Mouse (Mus musculus) G1E (cell line): Measurements from ENCODE around the gene Polr2l.

Experiments
- CTCF ChIP-seq: IDR thresholded peaks from 2 replicates; pipeline ENCODE4 v1.5.1; 2012; ENCODE audit warnings: low read depth, low read length, inconsistent platforms, mixed read lengths
- GATA1 ChIP-seq: IDR thresholded peaks from 2 replicates; pipeline ENCODE4 v1.6.1; 2012; ENCODE audit warnings: borderline replicate concordance, low read length, inconsistent platforms, mixed read lengths
- POLR2AphosphoS5 ChIP-seq: IDR thresholded peaks from 2 replicates; pipeline ENCODE4 v1.6.1; 2012; ENCODE audit warnings: low read depth, low read length, inconsistent platforms; ENCODE audit not compliant: insufficient replicate concordance

- no peak for TF ChIP-seq POLR2AphosphoS5
- no peak for TF ChIP-seq CTCF
- no peak for TF ChIP-seq GATA1
Observed at GRCm38 (mm10) chr7:141495940-141496339, 21.0 kb upstream of the Polr2l start.
